Mouse (Mus musculus) intestine, postnatal 0 days (tissue): Measurements from ENCODE around the gene Man1c1. TPM values are rescaled to one million over a fixed set of nuclear protein-coding genes. Genes with fewer than 3 reads are reported as not detected.
A peak's percentile ranks its signal among the peaks of the same experiment; 100 is the strongest.

Source experiments
- ATAC-seq: fragments of 200-750 bp; cut with Nextera tagmentation; 2 replicates; pipeline ENCODE4 v1.8.0; 2017; ENCODE audit warnings: mild to moderate bottlenecking, moderate TSS enrichment, moderate library complexity
- H3K27ac ChIP-seq: fragments of 300-500 bp; sonication (generic); 2 replicates; pipeline ENCODE4 v1.5.1; 2014; ENCODE audit warnings: mild to moderate bottlenecking, low read depth, low read length, moderate library complexity
- H3K27me3 ChIP-seq: fragments of 300-500 bp; sonication (generic); replicated peaks from 2 replicates; pipeline ENCODE4 v1.6.1; 2014; ENCODE audit warnings: low read length, mixed read lengths; ENCODE audit not compliant: control insufficient read depth, insufficient read depth
- H3K36me3 ChIP-seq: fragments of 300-500 bp; sonication (generic); 2 replicates; pipeline ENCODE4 v1.6.1; 2014; ENCODE audit warnings: mild to moderate bottlenecking, moderate library complexity; ENCODE audit not compliant: control insufficient read depth, insufficient read depth
- H3K4me1 ChIP-seq: fragments of 300-500 bp; sonication (generic); replicated peaks from 2 replicates; pipeline ENCODE4 v1.6.1; 2014; ENCODE audit warnings: antibody characterized with exemption, low read length, mixed read lengths; ENCODE audit not compliant: control insufficient read depth, insufficient read depth
- H3K4me2 ChIP-seq: fragments of 300-500 bp; sonication (generic); replicated peaks from 2 replicates; pipeline ENCODE4 v1.6.1; 2014; ENCODE audit warnings: low read depth, mild to moderate bottlenecking, moderate library complexity
- H3K4me3 ChIP-seq: fragments of 300-500 bp; sonication (generic); 2 replicates; pipeline ENCODE4 v1.5.1; 2014; ENCODE audit warnings: low read depth, low read length
- H3K9ac ChIP-seq: fragments of 300-500 bp; sonication (generic); 2 replicates; pipeline ENCODE4 v1.6.1; 2014; ENCODE audit warnings: mild to moderate bottlenecking, low read depth, low read length
- H3K9me3 ChIP-seq: fragments of 300-500 bp; sonication (generic); 2 replicates; pipeline ENCODE4 v1.6.1; 2016; ENCODE audit warnings: mixed run types; ENCODE audit not compliant: control insufficient read depth
- CTCF ChIP-seq: sonication (generic); IDR thresholded peaks from 2 replicates; pipeline ENCODE4 v1.5.1; 2016; ENCODE audit warnings: low read depth, mild to moderate bottlenecking, control low read depth, antibody characterized with exemption, moderate library complexity
- WGBS: fragments of 180-500 bp; shearing (Covaris S2); extraction: QIAGEN DNeasy Blood & Tissue Kit; methylation state at CpG from one replicate; pipeline ENCODE4 v1.1.7; 2014; 5-methylcytosine and 5-hydroxymethylcytosine counted together
- polyA plus RNA-seq: library from polyadenylated mRNA; unstranded; fragments of >200 nt; fragmentation: Nextera tagmentation; extraction: Ambion mirVana; gene quantifications from 2 replicates; pipeline ENCODE4 v1.2.1, GENCODE M21; 2015

Gene Man1c1
- polyA plus RNA-seq, 1 experiment from 2014 or later: 1.7 TPM

DNA sequence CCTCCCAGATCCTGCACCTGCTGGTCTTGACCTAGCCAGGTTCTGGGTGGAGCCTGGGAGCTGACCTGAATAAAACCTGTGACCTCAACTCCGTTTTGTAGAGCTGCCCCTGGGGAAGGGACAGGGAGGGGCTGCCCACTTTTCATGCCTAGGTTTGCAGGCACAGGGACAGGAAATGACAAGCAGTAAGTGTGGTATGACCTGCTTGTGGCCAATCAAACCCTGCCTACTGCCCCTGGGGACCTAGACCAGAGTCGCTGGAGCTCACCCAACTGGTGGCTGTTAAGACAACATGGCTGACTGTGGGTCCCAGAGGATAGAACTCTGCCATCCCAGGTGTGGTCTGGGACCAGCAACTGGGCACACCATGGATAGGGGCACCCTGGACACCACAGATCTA lies 51.9 kb downstream of the Man1c1 start:
- Histone ChIP-seq H3K27ac (no peak overlapping the region), H3K4me2 (no peak overlapping the region), H3K4me3 (no peak overlapping the region), H3K9ac (no peak overlapping the region), H3K27me3 (no peaks in the 10 kb centered on the region), H3K4me1 (no peaks in the 10 kb centered on the region), H3K9me3 (no peaks in the 10 kb centered on the region), H3K36me3 (no peaks in the 10 kb centered on the region)
- no peak for TF ChIP-seq CTCF
- no peak for ATAC-seq
- WGBS: 56% methylated on average over 2 of the region's 2 CpGs

DNA sequence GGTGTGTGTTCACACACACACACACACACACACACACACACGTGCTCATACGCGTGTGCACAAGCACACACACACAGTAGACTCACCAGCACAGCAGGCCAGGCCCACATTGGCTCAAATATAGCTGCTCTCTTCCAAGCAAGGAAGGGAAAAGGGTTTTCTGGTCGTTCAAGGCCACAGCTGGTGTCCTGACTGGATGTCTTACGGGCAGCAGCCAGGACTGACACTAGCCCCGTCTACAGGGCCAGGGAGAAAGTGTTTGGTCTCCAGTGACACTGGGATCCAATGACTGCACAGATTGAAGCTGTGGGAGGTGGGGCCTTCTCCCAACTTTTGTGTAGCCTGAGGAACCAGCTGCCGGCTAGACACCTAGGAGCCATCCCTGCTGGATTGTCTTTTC lies 52.7 kb downstream of the Man1c1 start:
- 64% methylated on average over 7 of the region's 7 CpGs for WGBS
- peak; percentile 26; the same call in 1 of the 2 replicates for TF ChIP-seq CTCF
- no peaks in the 10 kb centered on the region for H3K36me3 ChIP-seq
- no peaks in the 10 kb centered on the region for H3K4me1 ChIP-seq
- no peaks in the 10 kb centered on the region for H3K9me3 ChIP-seq
- no peak overlapping the region for H3K4me3 ChIP-seq
- no peaks in the 10 kb centered on the region for H3K27me3 ChIP-seq
- no peak overlapping the region for H3K27ac ChIP-seq
- H3K9ac ChIP-seq: no peak overlapping the region
- no peak for ATAC-seq
- no peak overlapping the region for H3K4me2 ChIP-seq

DNA sequence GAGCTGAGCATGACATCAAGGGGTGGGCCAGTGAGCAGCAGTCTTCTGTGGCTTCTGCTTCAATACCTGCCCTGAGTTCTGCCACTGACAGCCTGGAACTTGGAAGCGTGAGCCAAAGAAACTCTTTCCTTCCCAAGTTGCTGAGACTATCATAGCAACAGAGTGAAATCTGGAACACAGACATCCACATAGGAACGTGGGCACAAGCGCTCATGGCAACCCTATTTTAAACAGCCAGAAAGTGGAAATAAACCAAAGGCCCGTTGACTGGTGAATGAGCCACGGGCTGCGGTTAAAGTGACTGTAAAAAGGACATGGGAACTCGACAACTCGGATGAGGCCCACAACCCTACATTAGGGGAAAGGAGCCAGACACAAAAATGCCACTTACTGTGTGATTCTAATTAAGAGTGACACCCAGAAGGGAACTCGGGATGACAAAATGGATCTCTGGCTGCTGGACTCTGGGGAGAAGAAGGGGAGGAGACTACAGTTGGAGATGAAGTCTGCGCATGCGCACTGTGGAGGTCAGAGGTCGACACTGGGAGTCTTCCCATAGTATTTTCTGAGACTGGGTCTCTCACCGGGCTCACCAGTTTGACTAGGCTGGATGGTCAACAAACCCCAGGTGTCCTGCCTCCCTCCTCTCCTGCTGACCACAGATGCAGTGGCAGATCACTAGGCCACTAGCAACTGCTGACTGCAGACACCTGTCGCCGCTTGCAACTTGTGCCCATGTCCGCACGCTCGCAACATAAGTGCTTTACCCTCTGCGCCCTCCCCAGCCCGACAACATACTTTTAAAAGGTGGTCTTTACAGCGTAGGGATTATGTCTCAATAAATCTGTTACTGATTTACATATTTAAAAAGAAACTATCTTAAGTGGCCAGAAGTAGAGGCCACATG lies 58.8 kb downstream of the Man1c1 start:
- Histone ChIP-seq H3K9me3 (no peaks in the 10 kb centered on the region), H3K27me3 (no peaks in the 10 kb centered on the region), H3K4me3 (no peak overlapping the region), H3K4me1 (no peaks in the 10 kb centered on the region), H3K9ac (no peak overlapping the region), H3K4me2 (no peak overlapping the region), H3K27ac (no peak overlapping the region), H3K36me3 (no peaks in the 10 kb centered on the region)
- ATAC-seq: no peak
- WGBS: 85% methylated on average over 21 of the region's 21 CpGs
- no peak for TF ChIP-seq CTCF

DNA sequence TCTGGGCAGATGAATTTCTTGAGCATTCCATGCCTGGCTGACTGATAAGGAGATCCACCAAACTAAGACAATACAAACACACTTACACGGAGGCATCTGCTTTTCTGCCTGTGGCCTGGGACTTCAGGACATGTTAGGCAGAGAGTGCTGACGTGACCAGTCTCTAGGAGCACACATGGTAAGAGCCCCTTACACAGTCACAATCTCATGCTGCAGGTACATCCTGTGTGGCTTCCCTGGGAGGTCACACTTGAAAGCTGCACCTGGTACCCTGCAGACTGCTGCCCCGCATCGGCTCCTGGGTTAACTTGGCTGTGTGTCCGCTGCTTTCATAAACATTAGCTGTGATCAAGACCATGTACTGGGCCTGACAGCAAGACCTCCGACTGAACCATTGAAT lies 59.7 kb downstream of the Man1c1 start:
- 71% methylated on average over 6 of the region's 6 CpGs for WGBS
- Histone ChIP-seq H3K4me3 (no peak overlapping the region), H3K36me3 (no peaks in the 10 kb centered on the region), H3K4me1 (no peaks in the 10 kb centered on the region), H3K4me2 (no peak overlapping the region), H3K27ac (no peak overlapping the region), H3K9me3 (no peaks in the 10 kb centered on the region), H3K27me3 (no peaks in the 10 kb centered on the region), H3K9ac (no peak overlapping the region)
- TF ChIP-seq CTCF: no peak
- ATAC-seq: no peak

DNA sequence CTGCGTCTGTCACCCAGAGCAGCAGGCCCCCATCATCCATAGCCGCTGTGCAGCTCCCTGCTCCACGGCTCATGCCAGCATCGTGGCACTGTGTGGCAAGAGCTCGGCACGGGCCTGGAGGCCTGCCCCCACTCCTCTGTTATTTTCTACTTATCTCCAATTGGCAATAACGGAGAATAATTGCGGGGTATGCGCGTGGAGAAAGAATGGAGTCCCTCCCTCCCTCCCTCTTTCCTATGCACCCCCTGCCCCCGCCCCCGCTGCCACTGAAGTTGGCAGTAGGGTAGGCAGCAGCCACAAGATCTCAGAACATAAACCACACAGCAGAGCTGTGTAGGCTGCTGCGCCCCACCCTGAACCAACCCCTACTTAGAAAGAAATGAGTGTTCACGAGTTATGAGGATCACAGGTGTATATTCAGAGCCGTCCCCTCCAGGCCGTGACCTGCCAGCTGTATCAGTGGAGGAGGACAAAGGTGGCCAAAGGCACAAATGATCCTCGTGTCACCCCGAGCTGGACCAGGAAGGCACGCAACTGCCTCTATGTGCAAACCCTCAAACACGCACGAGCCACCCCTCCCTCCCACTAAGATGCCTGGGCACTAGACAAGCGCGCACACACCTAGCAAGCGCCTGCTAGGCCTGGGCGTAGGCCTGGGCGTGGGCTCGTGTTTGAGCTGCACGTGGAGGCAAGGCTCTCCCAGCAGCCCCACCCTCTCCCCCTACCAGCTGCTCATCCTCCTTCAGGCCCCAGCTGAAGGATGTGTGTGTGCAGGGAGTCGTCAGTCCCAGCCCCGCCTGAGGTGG lies 62.2 kb downstream of the Man1c1 start:
- Histone ChIP-seq H3K4me1 (no peaks in the 10 kb centered on the region), H3K4me2 (no peak overlapping the region), H3K27me3 (no peaks in the 10 kb centered on the region), H3K27ac (no peak overlapping the region), H3K4me3 (no peak overlapping the region), H3K9me3 (no peaks in the 10 kb centered on the region), H3K36me3 (no peaks in the 10 kb centered on the region), H3K9ac (no peak overlapping the region)
- 0 out of 2 replicates have a peak, but pooled peaks have one; percentile 25 for ATAC-seq
- TF ChIP-seq CTCF: no peak
- WGBS: 60% methylated on average over 28 of the region's 30 CpGs

DNA sequence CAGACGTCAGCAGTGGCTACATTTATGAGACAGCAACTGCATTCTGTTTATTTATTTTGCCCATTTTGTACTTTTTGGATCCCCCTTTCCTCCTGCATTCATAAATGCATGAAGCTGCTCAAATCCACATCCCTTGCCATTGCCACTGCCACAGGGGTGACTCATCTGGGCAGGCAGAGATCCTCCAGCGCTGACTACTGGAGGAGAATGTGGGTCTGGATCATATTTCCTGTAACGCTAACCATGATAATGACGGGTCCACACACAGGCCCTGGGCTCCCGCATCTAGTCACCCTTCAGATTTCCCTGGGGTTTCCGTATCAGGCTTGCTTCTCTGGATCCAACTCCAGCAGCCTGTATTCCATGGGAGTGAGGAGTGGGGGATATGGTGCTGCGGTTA lies 64.8 kb downstream of the Man1c1 start:
- ATAC-seq: no peak
- WGBS: 71% methylated on average over 7 of the region's 7 CpGs

More for the DNA sequence above, 64.8 kb downstream of the Man1c1 start:
- Histone ChIP-seq H3K4me3 (no peak overlapping the region), H3K4me1 (no peaks in the 10 kb centered on the region), H3K9ac (no peak overlapping the region), H3K4me2 (no peak overlapping the region), H3K27ac (no peak overlapping the region), H3K9me3 (no peaks in the 10 kb centered on the region), H3K36me3 (no peaks in the 10 kb centered on the region), H3K27me3 (no peaks in the 10 kb centered on the region)
- no peak for TF ChIP-seq CTCF
